Mouse (Mus musculus) hindbrain, embryonic 16.5 days (tissue): Measurements from ENCODE around the gene Coq8b. TPM values are rescaled to one million over a fixed set of nuclear protein-coding genes. Genes with fewer than 3 reads are reported as not detected.

ENCODE experiments used
- ATAC-seq: fragments of 200-750 bp; cut with Nextera tagmentation; 2 replicates; pipeline ENCODE4 v1.8.0; 2017; ENCODE audit warnings: moderate TSS enrichment, moderate library complexity
- H3K27ac ChIP-seq: fragments of 300-500 bp; sonication (generic); 2 replicates; pipeline ENCODE4 v1.5.1; 2014; ENCODE audit warnings: low read depth, mild to moderate bottlenecking, control low read depth, low read length, moderate library complexity
- H3K27me3 ChIP-seq: fragments of 300-500 bp; sonication (generic); replicated peaks from 2 replicates; pipeline ENCODE4 v1.6.1; 2014; ENCODE audit warnings: low read length; ENCODE audit not compliant: control insufficient read depth, insufficient read depth
- H3K36me3 ChIP-seq: fragments of 300-500 bp; sonication (generic); 2 replicates; pipeline ENCODE4 v1.6.1; 2014; ENCODE audit warnings: mild to moderate bottlenecking, low read length, moderate library complexity, mixed read lengths; ENCODE audit not compliant: control insufficient read depth, insufficient read depth
- H3K4me1 ChIP-seq: fragments of 300-500 bp; sonication (generic); 2 replicates; pipeline ENCODE4 v1.6.1; 2014; ENCODE audit warnings: low read depth, low read length; ENCODE audit not compliant: control insufficient read depth, insufficient read depth
- H3K4me2 ChIP-seq: fragments of 300-500 bp; sonication (generic); 2 replicates; pipeline ENCODE4 v1.6.1; 2014; ENCODE audit warnings: mild to moderate bottlenecking, low read length, control low read depth, moderate library complexity
- H3K4me3 ChIP-seq: fragments of 300-500 bp; sonication (generic); 2 replicates; pipeline ENCODE4 v1.5.1; 2014; ENCODE audit warnings: mild to moderate bottlenecking, low read length, control low read depth, moderate library complexity
- H3K9ac ChIP-seq: fragments of 300-500 bp; sonication (generic); 2 replicates; pipeline ENCODE4 v1.6.1; 2014; ENCODE audit warnings: low read depth, mild to moderate bottlenecking, control low read depth, low read length, moderate library complexity
- H3K9me3 ChIP-seq: fragments of 300-500 bp; sonication (generic); 2 replicates; pipeline ENCODE4 v1.6.1; 2014; ENCODE audit warnings: mild to moderate bottlenecking, low read length, moderate library complexity; ENCODE audit not compliant: control insufficient read depth
- WGBS: fragments of 180-500 bp; shearing (Covaris S2); extraction: QIAGEN DNeasy Blood & Tissue Kit; methylation state at CpG from one replicate; pipeline ENCODE4 v1.1.7; 2014; 5-methylcytosine and 5-hydroxymethylcytosine counted together
- polyA plus RNA-seq: library from polyadenylated mRNA; unstranded; fragments of >200 nt; fragmentation: Nextera tagmentation; extraction: Ambion mirVana; gene quantifications from 2 replicates; pipeline ENCODE4 v1.2.1, GENCODE M21; 2015

Coq8b gene
- polyA plus RNA-seq, 1 experiment from 2014 or later: 21.8 TPM

GRCm38 (mm10) chr7:27291795-27292466 is 59.1 kb downstream of the Coq8b start:
- Histone ChIP-seq H3K4me2 (no peak overlapping the region), H3K36me3 (no peaks in the 10 kb centered on the region), H3K4me1 (no peaks in the 10 kb centered on the region), H3K9ac (no peak overlapping the region), H3K27me3 (no peaks in the 10 kb centered on the region), H3K9me3 (no peaks in the 10 kb centered on the region), H3K4me3 (no peak overlapping the region), H3K27ac (no peak overlapping the region)
- no peak for ATAC-seq
- WGBS: 68% methylated on average over 12 of the region's 12 CpGs

GRCm38 (mm10) chr7:27295956-27296355 is 63.1 kb downstream of the Coq8b start:
- no peak overlapping the region for H3K27ac ChIP-seq
- ATAC-seq: no peak
- H3K27me3 ChIP-seq: no peaks in the 10 kb centered on the region
- H3K36me3 ChIP-seq: no peaks in the 10 kb centered on the region
- H3K9me3 ChIP-seq: no peaks in the 10 kb centered on the region
- no peak overlapping the region for H3K4me2 ChIP-seq
- WGBS: 75% methylated on average over 4 of the region's 4 CpGs
- H3K4me3 ChIP-seq: no peak overlapping the region
- no peak overlapping the region for H3K9ac ChIP-seq
- H3K4me1 ChIP-seq: no peaks in the 10 kb centered on the region

GRCm38 (mm10) chr7:27296518-27296917 is 63.7 kb downstream of the Coq8b start:
- no peaks in the 10 kb centered on the region for H3K4me1 ChIP-seq
- ATAC-seq: no peak
- no peaks in the 10 kb centered on the region for H3K36me3 ChIP-seq
- no peaks in the 10 kb centered on the region for H3K9me3 ChIP-seq
- H3K4me2 ChIP-seq: no peak overlapping the region
- no peaks in the 10 kb centered on the region for H3K27me3 ChIP-seq
- 89% methylated on average over 4 of the region's 4 CpGs for WGBS
- H3K27ac ChIP-seq: no peak overlapping the region
- H3K4me3 ChIP-seq: no peak overlapping the region
- H3K9ac ChIP-seq: no peak overlapping the region

- Histone ChIP-seq H3K9me3 (no peaks in the 10 kb centered on the region), H3K27me3 (no peaks in the 10 kb centered on the region), H3K27ac (no peak overlapping the region), H3K4me1 (no peaks in the 10 kb centered on the region), H3K36me3 (no peaks in the 10 kb centered on the region), H3K4me3 (no peak overlapping the region), H3K4me2 (no peak overlapping the region), H3K9ac (no peak overlapping the region)
- WGBS: 88% methylated on average over 16 of the region's 16 CpGs
- no peak for ATAC-seq
These were observed 65.3 kb downstream of the Coq8b start for GRCm38 (mm10) chr7:27298033-27298610.

- 83% methylated on average over 6 of the region's 6 CpGs for WGBS
- no peak overlapping the region for H3K4me3 ChIP-seq
- no peak overlapping the region for H3K9ac ChIP-seq
- H3K27ac ChIP-seq: no peak overlapping the region
- H3K27me3 ChIP-seq: peaks cover 2% of the 10 kb centered on the region; the same call in 1 of the 2 replicates
- H3K4me1 ChIP-seq: no peaks in the 10 kb centered on the region
- ATAC-seq: no peak
- no peaks in the 10 kb centered on the region for H3K9me3 ChIP-seq
- H3K4me2 ChIP-seq: no peak overlapping the region
- H3K36me3 ChIP-seq: no peaks in the 10 kb centered on the region
These were observed 66.0 kb downstream of the Coq8b start for GRCm38 (mm10) chr7:27298816-27299215.

GRCm38 (mm10) chr7:27300351-27300750 is 67.5 kb downstream of the Coq8b start:
- WGBS: 87% methylated on average over 4 of the region's 4 CpGs
- ATAC-seq: no peak
- Histone ChIP-seq H3K27ac (no peak overlapping the region), H3K36me3 (no peaks in the 10 kb centered on the region), H3K9ac (no peak overlapping the region), H3K4me3 (no peak overlapping the region), H3K9me3 (no peaks in the 10 kb centered on the region), H3K4me2 (no peak overlapping the region), H3K27me3 (peaks cover 3% of the 10 kb centered on the region; the same call in 1 of the 2 replicates), H3K4me1 (no peaks in the 10 kb centered on the region)

- H3K9me3 ChIP-seq: no peaks in the 10 kb centered on the region
- no peak overlapping the region for H3K4me3 ChIP-seq
- no peaks in the 10 kb centered on the region for H3K4me1 ChIP-seq
- H3K9ac ChIP-seq: no peak overlapping the region
- no peak for ATAC-seq
- no peaks in the 10 kb centered on the region for H3K36me3 ChIP-seq
- no peak overlapping the region for H3K27ac ChIP-seq
- no peak overlapping the region for H3K4me2 ChIP-seq
- WGBS: 73% methylated on average over 5 of the region's 5 CpGs
- peaks cover 3% of the 10 kb centered on the region; the same call in 1 of the 2 replicates for H3K27me3 ChIP-seq
These were observed 68.0 kb downstream of the Coq8b start for GRCm38 (mm10) chr7:27300801-27301200.

GRCm38 (mm10) chr7:27302172-27302571 is 69.3 kb downstream of the Coq8b start:
- no peaks in the 10 kb centered on the region for H3K4me1 ChIP-seq
- H3K4me2 ChIP-seq: no peak overlapping the region
- peaks cover 3% of the 10 kb centered on the region; the same call in 1 of the 2 replicates for H3K27me3 ChIP-seq
- H3K9me3 ChIP-seq: no peaks in the 10 kb centered on the region
- no peak overlapping the region for H3K27ac ChIP-seq
- 0 out of 2 replicates have a peak, but pooled peaks have one; percentile 34 for ATAC-seq
- no peaks in the 10 kb centered on the region for H3K36me3 ChIP-seq
- no peak overlapping the region for H3K9ac ChIP-seq
- WGBS: 9% methylated on average over 11 of the region's 11 CpGs
- no peak overlapping the region for H3K4me3 ChIP-seq

GRCm38 (mm10) chr7:27305091-27305730 is 72.4 kb downstream of the Coq8b start:
- H3K9ac ChIP-seq: no peak overlapping the region
- no peaks in the 10 kb centered on the region for H3K9me3 ChIP-seq
- no peak for ATAC-seq
- H3K4me3 ChIP-seq: no peak overlapping the region
- H3K4me2 ChIP-seq: no peak overlapping the region
- peaks cover 4% of the 10 kb centered on the region; the same call in 1 of the 2 replicates for H3K4me1 ChIP-seq
- H3K27me3 ChIP-seq: peaks cover 3% of the 10 kb centered on the region; the same call in 1 of the 2 replicates
- WGBS: 85% methylated on average over 17 of the region's 17 CpGs
- no peak overlapping the region for H3K27ac ChIP-seq
- no peaks in the 10 kb centered on the region for H3K36me3 ChIP-seq
